Mouse (Mus musculus): Measurements from ENCODE around the gene Ccdc137. TPM values are rescaled to one million over a fixed set of nuclear protein-coding genes. Genes with fewer than 3 reads are reported as not detected.

Ccdc137 gene
- polyA plus RNA-seq, 1 experiment: 24.6 TPM

- peaks cover 44% of the 10 kb centered on the region for H3K79me2 ChIP-seq (ENCODE audit: control insufficient read depth, insufficient read depth)
- H3K27me3 ChIP-seq (ENCODE audit: control insufficient read depth, insufficient read depth, insufficient read length): peaks cover 4% of the 10 kb centered on the region
- TF ChIP-seq MYOG (IDR thresholded peaks at IDR 0.05; ENCODE audit: control insufficient read depth, extremely low read depth, insufficient read length) (no peak), MAX (IDR thresholded peaks at IDR 0.05) (no peak), USF1 (IDR thresholded peaks at IDR 0.05; ENCODE audit: low read depth) (no peak), FOSL1 (IDR thresholded peaks at IDR 0.05; ENCODE audit: insufficient read depth, low read length, poor library complexity, severe bottlenecking) (no peak), MYOD1 (IDR thresholded peaks at IDR 0.05; ENCODE audit: control insufficient read depth, insufficient read length, low read depth) (no peak), CTCF (IDR thresholded peaks at IDR 0.05; ENCODE audit: control insufficient read depth, insufficient read depth, insufficient read length) (no peak), CEBPB (IDR thresholded peaks at IDR 0.05; ENCODE audit: low read depth) (no peak)
- H3K4me3 ChIP-seq (ENCODE audit: insufficient read depth, poor library complexity, severe bottlenecking): peak overlapping the region; percentile 12
- peaks cover 20% of the 10 kb centered on the region for H3K79me3 ChIP-seq (ENCODE audit: low read depth)
- H3ac ChIP-seq (ENCODE audit: control insufficient read depth, insufficient read length, low read depth): no peak overlapping the region
- H3K36me3 ChIP-seq (ENCODE audit: control insufficient read depth, insufficient read depth): peaks cover 12% of the 10 kb centered on the region
Measured at GRCm38 (mm10) chr11:120455413-120455812, 2.5 kb upstream of the Ccdc137 start.

- TF ChIP-seq CTCF (IDR thresholded peaks at IDR 0.05; ENCODE audit: control insufficient read depth, insufficient read depth, insufficient read length): no peak
- H3ac ChIP-seq (ENCODE audit: control insufficient read depth, insufficient read length, low read depth): peak overlapping the region; percentile 88
- H3K79me3 ChIP-seq (ENCODE audit: low read depth): peaks cover 25% of the 10 kb centered on the region
- H3K4me3 ChIP-seq (ENCODE audit: insufficient read depth, poor library complexity, severe bottlenecking): peak overlapping the region; percentile 94
- H3K79me2 ChIP-seq (ENCODE audit: control insufficient read depth, insufficient read depth): peaks cover 51% of the 10 kb centered on the region
- no peaks in the 10 kb centered on the region for H3K27me3 ChIP-seq (ENCODE audit: control insufficient read depth, insufficient read depth, insufficient read length)
- H3K36me3 ChIP-seq (ENCODE audit: control insufficient read depth, insufficient read depth): peaks cover 30% of the 10 kb centered on the region
Measured at GRCm38 (mm10) chr11:120457370-120457769, 545 bp upstream of the Ccdc137 start.

- H3K27me3 ChIP-seq (ENCODE audit: control insufficient read depth, insufficient read depth, insufficient read length): no peaks in the 10 kb centered on the region
- peak overlapping the region; percentile 84 for H3ac ChIP-seq (ENCODE audit: control insufficient read depth, insufficient read length, low read depth)
- H3K4me3 ChIP-seq (ENCODE audit: insufficient read depth, poor library complexity, severe bottlenecking): peak overlapping the region; percentile 94
- TF ChIP-seq MYOD1 (IDR thresholded peaks at IDR 0.05; ENCODE audit: control insufficient read depth, insufficient read length, low read depth) (no peak), MAX (IDR thresholded peaks at IDR 0.05) (no peak)
- peaks cover 25% of the 10 kb centered on the region for H3K79me3 ChIP-seq (ENCODE audit: low read depth)
- peaks cover 51% of the 10 kb centered on the region for H3K79me2 ChIP-seq (ENCODE audit: control insufficient read depth, insufficient read depth)
- peaks cover 46% of the 10 kb centered on the region for H3K36me3 ChIP-seq (ENCODE audit: control insufficient read depth, insufficient read depth)
Measured at GRCm38 (mm10) chr11:120458847-120459597, 1.1 kb downstream of the Ccdc137 start.

GRCm38 (mm10) chr11:120463536-120463935, 5.6 kb downstream of the Ccdc137 start:
- Histone ChIP-seq H3K36me3 (ENCODE audit: control insufficient read depth, insufficient read depth) (peaks cover 46% of the 10 kb centered on the region), H3K27me3 (ENCODE audit: control insufficient read depth, insufficient read depth, insufficient read length) (no peaks in the 10 kb centered on the region), H3ac (ENCODE audit: control insufficient read depth, insufficient read length, low read depth) (no peak overlapping the region), H3K79me3 (ENCODE audit: low read depth) (peaks cover 40% of the 10 kb centered on the region), H3K4me3 (ENCODE audit: insufficient read depth, poor library complexity, severe bottlenecking) (no peak overlapping the region), H3K79me2 (ENCODE audit: control insufficient read depth, insufficient read depth) (peaks cover 52% of the 10 kb centered on the region)
- TF ChIP-seq MYOD1 (IDR thresholded peaks at IDR 0.05; ENCODE audit: control insufficient read depth, insufficient read length, low read depth) (no peak), MAX (IDR thresholded peaks at IDR 0.05) (no peak), FOSL1 (IDR thresholded peaks at IDR 0.05; ENCODE audit: insufficient read depth, low read length, poor library complexity, severe bottlenecking) (no peak), USF1 (IDR thresholded peaks at IDR 0.05; ENCODE audit: low read depth) (no peak), CEBPB (IDR thresholded peaks at IDR 0.05; ENCODE audit: low read depth) (no peak), CTCF (IDR thresholded peaks at IDR 0.05; ENCODE audit: control insufficient read depth, insufficient read depth, insufficient read length) (no peak), MYOG (IDR thresholded peaks at IDR 0.05; ENCODE audit: control insufficient read depth, extremely low read depth, insufficient read length) (no peak)

GRCm38 (mm10) chr11:120464365-120464764, 6.5 kb downstream of the Ccdc137 start:
- Histone ChIP-seq H3K36me3 (ENCODE audit: control insufficient read depth, insufficient read depth) (peaks cover 47% of the 10 kb centered on the region), H3K79me2 (ENCODE audit: control insufficient read depth, insufficient read depth) (peaks cover 52% of the 10 kb centered on the region), H3K79me3 (ENCODE audit: low read depth) (peaks cover 38% of the 10 kb centered on the region), H3K27me3 (ENCODE audit: control insufficient read depth, insufficient read depth, insufficient read length) (no peaks in the 10 kb centered on the region), H3ac (ENCODE audit: control insufficient read depth, insufficient read length, low read depth) (no peak overlapping the region), H3K4me3 (ENCODE audit: insufficient read depth, poor library complexity, severe bottlenecking) (no peak overlapping the region)
- TF ChIP-seq MYOD1 (IDR thresholded peaks at IDR 0.05; ENCODE audit: control insufficient read depth, insufficient read length, low read depth): no peak
- TF ChIP-seq MYOG (IDR thresholded peaks at IDR 0.05; ENCODE audit: control insufficient read depth, extremely low read depth, insufficient read length): no peak
- no peak for TF ChIP-seq CTCF (IDR thresholded peaks at IDR 0.05; ENCODE audit: control insufficient read depth, insufficient read depth, insufficient read length)
- TF ChIP-seq MAX (IDR thresholded peaks at IDR 0.05): no peak
- no peak for TF ChIP-seq FOSL1 (IDR thresholded peaks at IDR 0.05; ENCODE audit: insufficient read depth, low read length, poor library complexity, severe bottlenecking)
- no peak for TF ChIP-seq CEBPB (IDR thresholded peaks at IDR 0.05; ENCODE audit: low read depth)
- no peak for TF ChIP-seq USF1 (IDR thresholded peaks at IDR 0.05; ENCODE audit: low read depth)

- Histone ChIP-seq H3K79me2 (ENCODE audit: control insufficient read depth, insufficient read depth) (peaks cover 41% of the 10 kb centered on the region), H3ac (ENCODE audit: control insufficient read depth, insufficient read length, low read depth) (no peak overlapping the region), H3K36me3 (ENCODE audit: control insufficient read depth, insufficient read depth) (peaks cover 50% of the 10 kb centered on the region), H3K79me3 (ENCODE audit: low read depth) (peaks cover 33% of the 10 kb centered on the region), H3K27me3 (ENCODE audit: control insufficient read depth, insufficient read depth, insufficient read length) (no peaks in the 10 kb centered on the region), H3K4me3 (ENCODE audit: insufficient read depth, poor library complexity, severe bottlenecking) (peak overlapping the region; percentile 94)
- no peak for TF ChIP-seq FOSL1 (IDR thresholded peaks at IDR 0.05; ENCODE audit: insufficient read depth, low read length, poor library complexity, severe bottlenecking)
- no peak for TF ChIP-seq CTCF (IDR thresholded peaks at IDR 0.05; ENCODE audit: control insufficient read depth, insufficient read depth, insufficient read length)
- no peak for TF ChIP-seq MAX (IDR thresholded peaks at IDR 0.05)
- no peak for TF ChIP-seq MYOG (IDR thresholded peaks at IDR 0.05; ENCODE audit: control insufficient read depth, extremely low read depth, insufficient read length)
- no peak for TF ChIP-seq CEBPB (IDR thresholded peaks at IDR 0.05; ENCODE audit: low read depth)
- TF ChIP-seq USF1 (IDR thresholded peaks at IDR 0.05; ENCODE audit: low read depth): no peak
- no peak for TF ChIP-seq MYOD1 (IDR thresholded peaks at IDR 0.05; ENCODE audit: control insufficient read depth, insufficient read length, low read depth)
Measured at GRCm38 (mm10) chr11:120465521-120465920, 7.6 kb downstream of the Ccdc137 start.

Measured in C2C12 (cell line).